Mouse (Mus musculus): ENCODE data around the gene Gsc. TPM values are rescaled to one million over a fixed set of nuclear protein-coding genes. Genes with fewer than 3 reads are reported as not detected.
A peak's percentile ranks its signal among the peaks of the same experiment; 100 is the strongest.

Gsc gene
- polyA plus RNA-seq (2015; fragmentation: Nextera tagmentation; extraction: Ambion mirVana), result 0.23 and 0.31 TPM in 2 replicates

DNA sequence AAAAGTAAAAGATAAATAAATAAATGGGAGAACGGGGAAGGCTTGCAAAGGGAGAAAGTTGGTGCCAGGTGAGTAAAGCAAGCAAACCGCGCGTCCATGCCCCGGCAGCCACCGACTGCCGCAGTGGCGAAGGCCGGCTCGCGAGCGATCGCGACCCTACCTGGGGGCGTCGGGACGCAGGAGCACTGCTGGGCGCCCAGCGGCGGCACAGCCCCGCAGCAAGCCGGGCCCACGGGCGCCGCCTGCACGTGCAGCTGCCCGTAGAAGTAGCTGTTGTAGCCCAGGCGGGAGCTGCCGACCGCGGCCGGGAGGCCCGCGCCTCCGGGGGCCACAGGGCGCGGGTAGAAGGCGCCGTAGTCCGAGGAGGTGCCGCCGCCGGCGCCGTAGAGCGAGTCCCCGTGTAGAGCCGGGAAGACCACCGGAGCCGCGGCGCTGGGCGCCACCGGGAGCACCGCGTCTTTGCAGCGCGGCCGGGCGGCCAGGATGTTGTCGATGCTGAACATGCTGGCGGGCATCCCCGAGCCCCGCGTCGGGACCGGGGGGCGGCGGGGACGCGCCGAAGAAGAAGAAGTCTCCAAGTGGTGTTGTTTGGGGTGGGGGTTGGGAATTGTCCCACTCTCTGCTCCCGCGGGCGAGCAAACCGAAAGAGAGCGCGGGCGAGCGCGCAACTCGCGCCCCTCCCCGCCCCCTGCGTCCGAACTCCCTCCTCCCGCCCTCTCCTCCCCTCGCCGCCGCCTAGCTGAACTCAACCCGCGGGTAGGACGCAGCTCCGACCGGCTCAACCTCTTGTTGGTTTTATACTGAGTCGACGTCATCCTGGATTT, at the start of gene Gsc:
Gene Gsc, minus strand, starts transcription at position 730 of the 824 bp plus-strand sequence.
- under 1% methylated on average over 86 of the region's 97 CpGs for WGBS
- Histone ChIP-seq H3K9ac (ENCODE audit: low read length) (peak within 1 kb of the TSS; percentile 25), H3K9me3 (ENCODE audit: control insufficient read depth, low read length) (no peaks in the 10 kb centered on the region), H3K27ac (ENCODE audit: low read length) (no peak within 1 kb of the TSS), H3K27me3 (ENCODE audit: control insufficient read depth, insufficient read depth, low read depth, low read length) (peaks cover 86% of the 10 kb centered on the region), H3K4me1 (replicated peaks; ENCODE audit: control insufficient read depth, insufficient read depth, low read length) (peaks cover 10% of the 10 kb centered on the region), H3K4me3 (ENCODE audit: low read length) (peak within 1 kb of the TSS; percentile 63), H3K36me3 (ENCODE audit: control insufficient read depth, insufficient read depth, low read length) (no peaks in the 10 kb centered on the region), H3K4me2 (ENCODE audit: low read depth, low read length) (peak within 1 kb of the TSS; percentile 95)
- ATAC-seq (ENCODE audit: low read depth), result peak; percentile 67

- no peak for ATAC-seq (ENCODE audit: low read depth)
- no peak overlapping the region for H3K4me3 ChIP-seq (ENCODE audit: low read length)
- no peak overlapping the region for H3K9ac ChIP-seq (ENCODE audit: low read length)
- H3K27me3 ChIP-seq (ENCODE audit: control insufficient read depth, insufficient read depth, low read depth, low read length), result no peaks in the 10 kb centered on the region
- no peak overlapping the region for H3K27ac ChIP-seq (ENCODE audit: low read length)
- WGBS, result 93% methylated on average over 5 of the region's 5 CpGs
- no peaks in the 10 kb centered on the region for H3K9me3 ChIP-seq (ENCODE audit: control insufficient read depth, low read length)
- H3K4me1 ChIP-seq (replicated peaks; ENCODE audit: control insufficient read depth, insufficient read depth, low read length), result no peaks in the 10 kb centered on the region
- H3K4me2 ChIP-seq (ENCODE audit: low read depth, low read length), result no peak overlapping the region
- H3K36me3 ChIP-seq (ENCODE audit: control insufficient read depth, insufficient read depth, low read length), result no peaks in the 10 kb centered on the region
These were observed 46.6 kb upstream of the Gsc start for GRCm38 (mm10) chr12:104519721-104520120.

GRCm38 (mm10) chr12:104507911-104508310, 34.8 kb upstream of the Gsc start:
- H3K4me2 ChIP-seq (ENCODE audit: low read depth, low read length), result no peak overlapping the region
- no peak overlapping the region for H3K9ac ChIP-seq (ENCODE audit: low read length)
- H3K4me1 ChIP-seq (replicated peaks; ENCODE audit: control insufficient read depth, insufficient read depth, low read length), result no peaks in the 10 kb centered on the region
- 69% methylated on average over 7 of the region's 7 CpGs for WGBS
- no peaks in the 10 kb centered on the region for H3K9me3 ChIP-seq (ENCODE audit: control insufficient read depth, low read length)
- H3K4me3 ChIP-seq (ENCODE audit: low read length), result no peak overlapping the region
- H3K36me3 ChIP-seq (ENCODE audit: control insufficient read depth, insufficient read depth, low read length), result no peaks in the 10 kb centered on the region
- no peak overlapping the region for H3K27ac ChIP-seq (ENCODE audit: low read length)
- ATAC-seq (ENCODE audit: low read depth), result no peak
- H3K27me3 ChIP-seq (ENCODE audit: control insufficient read depth, insufficient read depth, low read depth, low read length), result no peaks in the 10 kb centered on the region

- ATAC-seq (ENCODE audit: low read depth), result no peak
- Histone ChIP-seq H3K9ac (ENCODE audit: low read length) (no peak overlapping the region), H3K4me2 (ENCODE audit: low read depth, low read length) (no peak overlapping the region), H3K4me3 (ENCODE audit: low read length) (no peak overlapping the region), H3K4me1 (replicated peaks; ENCODE audit: control insufficient read depth, insufficient read depth, low read length) (no peaks in the 10 kb centered on the region), H3K36me3 (ENCODE audit: control insufficient read depth, insufficient read depth, low read length) (no peaks in the 10 kb centered on the region), H3K9me3 (ENCODE audit: control insufficient read depth, low read length) (no peaks in the 10 kb centered on the region), H3K27me3 (ENCODE audit: control insufficient read depth, insufficient read depth, low read depth, low read length) (no peaks in the 10 kb centered on the region; the same call in 1 of the 2 replicates), H3K27ac (ENCODE audit: low read length) (no peak overlapping the region)
- WGBS, result 30% methylated on average over 6 of the region's 6 CpGs
These were observed 18.9 kb upstream of the Gsc start for GRCm38 (mm10) chr12:104492009-104492408.

DNA sequence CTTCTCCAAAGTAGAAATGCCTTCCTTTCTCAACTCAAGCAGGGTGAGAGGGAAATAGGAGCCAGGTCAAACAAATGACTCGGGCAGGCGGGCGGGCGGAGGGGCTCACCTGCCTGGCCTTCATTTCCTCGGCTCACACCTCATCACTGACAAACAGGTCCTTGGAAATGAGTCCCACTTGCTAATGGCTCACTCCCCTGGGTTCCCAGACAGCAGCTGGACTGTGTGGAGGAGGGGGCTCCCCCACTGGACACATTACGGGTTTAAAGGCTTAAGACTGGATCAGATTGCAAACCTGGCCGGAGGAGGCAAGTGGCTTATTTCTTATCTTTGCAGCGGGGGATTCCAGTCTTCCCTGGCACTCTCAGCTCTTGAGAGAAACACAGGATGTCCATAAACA, 13.1 kb upstream of the Gsc start:
- Histone ChIP-seq H3K4me3 (ENCODE audit: low read length) (no peak overlapping the region), H3K4me2 (ENCODE audit: low read depth, low read length) (no peak overlapping the region), H3K36me3 (ENCODE audit: control insufficient read depth, insufficient read depth, low read length) (no peaks in the 10 kb centered on the region), H3K27ac (ENCODE audit: low read length) (no peak overlapping the region), H3K27me3 (ENCODE audit: control insufficient read depth, insufficient read depth, low read depth, low read length) (peaks cover 7% of the 10 kb centered on the region; the same call in 1 of the 2 replicates), H3K4me1 (replicated peaks; ENCODE audit: control insufficient read depth, insufficient read depth, low read length) (no peaks in the 10 kb centered on the region), H3K9ac (ENCODE audit: low read length) (no peak overlapping the region), H3K9me3 (ENCODE audit: control insufficient read depth, low read length) (no peaks in the 10 kb centered on the region; the same call in 1 of the 2 replicates)
- WGBS, result 14% methylated on average over 8 of the region's 8 CpGs
- no peak for ATAC-seq (ENCODE audit: low read depth)

GRCm38 (mm10) chr12:104485161-104485560, 12.0 kb upstream of the Gsc start:
- Histone ChIP-seq H3K27ac (ENCODE audit: low read length) (no peak overlapping the region), H3K9me3 (ENCODE audit: control insufficient read depth, low read length) (no peaks in the 10 kb centered on the region; the same call in 1 of the 2 replicates), H3K27me3 (ENCODE audit: control insufficient read depth, insufficient read depth, low read depth, low read length) (peaks cover 17% of the 10 kb centered on the region), H3K4me1 (replicated peaks; ENCODE audit: control insufficient read depth, insufficient read depth, low read length) (no peaks in the 10 kb centered on the region), H3K4me2 (ENCODE audit: low read depth, low read length) (no peak overlapping the region), H3K4me3 (ENCODE audit: low read length) (no peak overlapping the region), H3K9ac (ENCODE audit: low read length) (no peak overlapping the region), H3K36me3 (ENCODE audit: control insufficient read depth, insufficient read depth, low read length) (no peaks in the 10 kb centered on the region)
- no peak for ATAC-seq (ENCODE audit: low read depth)
- 19% methylated on average over 3 of the region's 3 CpGs for WGBS

- no peaks in the 10 kb centered on the region for H3K4me1 ChIP-seq (replicated peaks; ENCODE audit: control insufficient read depth, insufficient read depth, low read length)
- no peak for ATAC-seq (ENCODE audit: low read depth)
- no peak overlapping the region for H3K9ac ChIP-seq (ENCODE audit: low read length)
- H3K27ac ChIP-seq (ENCODE audit: low read length), result no peak overlapping the region
- peaks cover 52% of the 10 kb centered on the region for H3K27me3 ChIP-seq (ENCODE audit: control insufficient read depth, insufficient read depth, low read depth, low read length)
- 70% methylated on average over 10 of the region's 10 CpGs for WGBS
- no peaks in the 10 kb centered on the region; the same call in 1 of the 2 replicates for H3K9me3 ChIP-seq (ENCODE audit: control insufficient read depth, low read length)
- H3K4me3 ChIP-seq (ENCODE audit: low read length), result no peak overlapping the region
- H3K36me3 ChIP-seq (ENCODE audit: control insufficient read depth, insufficient read depth, low read length), result no peaks in the 10 kb centered on the region
- no peak overlapping the region for H3K4me2 ChIP-seq (ENCODE audit: low read depth, low read length)
These were observed 7.9 kb upstream of the Gsc start for GRCm38 (mm10) chr12:104481007-104481406.

DNA sequence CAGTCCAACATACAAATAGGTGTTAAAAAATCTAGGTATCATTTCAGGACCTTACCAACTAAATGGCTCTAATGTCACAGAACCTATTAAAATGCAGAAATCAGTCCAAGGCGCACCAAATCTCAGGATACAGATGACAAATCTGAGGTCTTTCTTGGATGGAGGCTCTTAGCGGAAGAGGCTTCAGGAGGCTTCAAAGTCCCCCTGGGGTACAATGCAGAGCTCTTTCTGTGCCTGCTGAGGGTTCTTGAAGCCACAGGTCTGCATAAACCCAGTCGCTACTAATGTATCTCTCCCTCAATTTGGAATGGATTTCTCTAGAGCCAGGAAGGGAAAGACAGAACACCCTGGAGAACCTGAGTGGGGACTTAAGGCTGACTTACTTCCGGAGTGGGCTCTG, 5.1 kb upstream of the Gsc start:
- no peak for ATAC-seq (ENCODE audit: low read depth)
- WGBS, result 5% methylated on average over 4 of the region's 4 CpGs

GRCm38 (mm10) chr12:104477501-104477900, 4.4 kb upstream of the Gsc start:
- no peak overlapping the region for H3K4me2 ChIP-seq (ENCODE audit: low read depth, low read length)
- no peak overlapping the region for H3K9ac ChIP-seq (ENCODE audit: low read length)
- no peaks in the 10 kb centered on the region for H3K36me3 ChIP-seq (ENCODE audit: control insufficient read depth, insufficient read depth, low read length)
- ATAC-seq (ENCODE audit: low read depth), result no peak
- H3K27ac ChIP-seq (ENCODE audit: low read length), result no peak overlapping the region
- H3K4me3 ChIP-seq (ENCODE audit: low read length), result no peak overlapping the region
- peaks cover 3% of the 10 kb centered on the region for H3K4me1 ChIP-seq (replicated peaks; ENCODE audit: control insufficient read depth, insufficient read depth, low read length)
- H3K27me3 ChIP-seq (ENCODE audit: control insufficient read depth, insufficient read depth, low read depth, low read length), result peaks cover 82% of the 10 kb centered on the region
- 5% methylated on average over 7 of the region's 7 CpGs for WGBS
- no peaks in the 10 kb centered on the region; the same call in 1 of the 2 replicates for H3K9me3 ChIP-seq (ENCODE audit: control insufficient read depth, low read length)

More for the DNA sequence above, 5.1 kb upstream of the Gsc start:
- no peak overlapping the region for H3K27ac ChIP-seq (ENCODE audit: low read length)
- no peaks in the 10 kb centered on the region; the same call in 1 of the 2 replicates for H3K9me3 ChIP-seq (ENCODE audit: control insufficient read depth, low read length)
- H3K27me3 ChIP-seq (ENCODE audit: control insufficient read depth, insufficient read depth, low read depth, low read length), result peaks cover 75% of the 10 kb centered on the region
- no peaks in the 10 kb centered on the region for H3K4me1 ChIP-seq (replicated peaks; ENCODE audit: control insufficient read depth, insufficient read depth, low read length)
- no peak overlapping the region for H3K4me2 ChIP-seq (ENCODE audit: low read depth, low read length)
- H3K36me3 ChIP-seq (ENCODE audit: control insufficient read depth, insufficient read depth, low read length), result no peaks in the 10 kb centered on the region
- H3K4me3 ChIP-seq (ENCODE audit: low read length), result no peak overlapping the region
- no peak overlapping the region for H3K9ac ChIP-seq (ENCODE audit: low read length)
